Mouse (Mus musculus) limb, embryonic 14.5 days (tissue): Measurements from ENCODE around the gene Pgbd5. TPM values are rescaled to one million over a fixed set of nuclear protein-coding genes. Genes with fewer than 3 reads are reported as not detected.

Experiments used
- ATAC-seq: fragments of 200-750 bp; cut with Nextera tagmentation; 2 replicates; pipeline ENCODE4 v1.8.0; 2017; ENCODE audit warnings: low read depth, moderate number of reproducible peaks, moderate TSS enrichment; ENCODE audit not compliant: low FRiP score
- DNase-seq: peaks from one replicate; pipeline ENCODE4 v3.0.0-alpha.2; 2015; ENCODE audit warnings: low spot score
- H3K27ac ChIP-seq: fragments of 300-500 bp; sonication (generic); replicated peaks from 2 replicates; pipeline ENCODE4 v1.5.1; 2014; ENCODE audit warnings: low read depth, mild to moderate bottlenecking, low read length, moderate library complexity, mixed read lengths
- H3K27me3 ChIP-seq: fragments of 300-500 bp; sonication (generic); 2 replicates; pipeline ENCODE4 v1.6.1; 2014; ENCODE audit warnings: low read length, mixed read lengths; ENCODE audit not compliant: control insufficient read depth, insufficient read depth
- H3K36me3 ChIP-seq: fragments of 300-500 bp; sonication (generic); 2 replicates; pipeline ENCODE4 v1.6.1; 2014; ENCODE audit warnings: mild to moderate bottlenecking, low read length, moderate library complexity, mixed read lengths; ENCODE audit not compliant: control insufficient read depth, insufficient read depth
- H3K4me1 ChIP-seq: fragments of 300-500 bp; sonication (generic); 2 replicates; pipeline ENCODE4 v1.6.1; 2014; ENCODE audit warnings: antibody characterized with exemption, low read length, mixed read lengths; ENCODE audit not compliant: control insufficient read depth, insufficient read depth
- H3K4me2 ChIP-seq: fragments of 300-500 bp; sonication (generic); replicated peaks from 2 replicates; pipeline ENCODE4 v1.6.1; 2014; ENCODE audit warnings: low read depth, mild to moderate bottlenecking, low read length, moderate library complexity; ENCODE audit not compliant: severe bottlenecking
- H3K4me3 ChIP-seq: fragments of 300-500 bp; sonication (generic); replicated peaks from 2 replicates; pipeline ENCODE4 v1.5.1; 2014; ENCODE audit warnings: low read length
- H3K9ac ChIP-seq: fragments of 300-500 bp; sonication (generic); 2 replicates; pipeline ENCODE4 v1.6.1; 2014; ENCODE audit warnings: mild to moderate bottlenecking, low read depth, low read length, moderate library complexity; ENCODE audit not compliant: severe bottlenecking
- H3K9me3 ChIP-seq: fragments of 300-500 bp; sonication (generic); 2 replicates; pipeline ENCODE4 v1.6.1; 2016; ENCODE audit warnings: low read length; ENCODE audit not compliant: control insufficient read depth
- POLR2A ChIP-seq: fragments of 200-500 bp; IDR thresholded peaks from 2 replicates; pipeline ENCODE4 v1.8.0; 2012; ENCODE audit warnings: inconsistent platforms, mild to moderate bottlenecking, moderate library complexity, borderline replicate concordance; ENCODE audit not compliant: insufficient read depth, insufficient read length; ENCODE audit errors: extremely low read depth
- WGBS: fragments of 180-500 bp; shearing (Covaris S2); extraction: QIAGEN DNeasy Blood & Tissue Kit; methylation state at CpG from one replicate; pipeline ENCODE4 v1.1.7; 2014; 5-methylcytosine and 5-hydroxymethylcytosine counted together
- polyA plus RNA-seq, 2 experiments: library from polyadenylated mRNA; depleted of rRNA in 1 of 2; stranded (reverse) in 1 of 2; unstranded in 1 of 2; fragments of >200 nt; fragmentation: Nextera tagmentation in 1 of 2; extraction: Ambion mirVana in 1 of 2; gene quantifications; 2 replicates each; pipeline versions ENCODE4 v1.2.1 to v1.2.3; 2012 to 2014

Gene Pgbd5
- polyA plus RNA-seq, 2 experiments: 3.9 to 8.0 TPM

- 85% methylated on average over 14 of the region's 14 CpGs for WGBS
- Histone ChIP-seq H3K27me3 (no peaks in the 10 kb centered on the region), H3K4me3 (no peak overlapping the region)
These were observed 116.1 kb downstream of the Pgbd5 start for GRCm38 (mm10) chr8:124323356-124323755.

DNA sequence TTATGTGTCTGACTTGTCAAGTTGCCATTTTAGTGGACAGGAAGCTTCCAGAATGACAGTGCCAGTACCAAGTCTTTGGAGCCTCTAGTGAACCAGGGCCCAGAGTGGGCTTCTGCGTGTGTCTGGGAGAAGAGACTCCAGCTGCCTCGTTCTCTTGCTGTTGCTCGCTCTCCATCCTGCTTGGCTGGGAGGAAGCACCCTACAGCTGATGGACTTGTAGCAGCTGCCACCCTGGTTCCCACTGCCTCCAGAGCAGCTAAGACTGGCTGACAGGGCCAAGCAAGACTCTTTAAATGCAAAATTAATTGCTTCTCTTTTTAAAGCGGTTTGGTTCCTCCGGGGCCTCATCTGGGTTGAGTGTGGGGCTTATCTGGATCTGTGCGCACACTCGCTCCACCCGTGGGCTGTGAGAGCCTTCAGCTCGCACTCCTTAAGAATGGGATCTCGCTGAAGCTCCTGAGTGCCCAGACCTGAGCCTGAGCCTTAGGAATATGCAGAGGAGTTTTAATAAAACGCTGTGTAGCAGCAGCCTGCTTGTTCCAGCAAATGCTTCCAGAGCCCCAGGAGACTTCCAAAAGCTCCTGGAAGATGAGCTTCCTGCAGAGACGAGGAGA lies 118.1 kb downstream of the Pgbd5 start:
- DNase-seq (no peak), ATAC-seq (peak; percentile 32; the same call in 1 of the 2 replicates)
- Histone ChIP-seq H3K4me3 (no peak overlapping the region), H3K9ac (no peak overlapping the region), H3K4me2 (no peak overlapping the region), H3K9me3 (no peaks in the 10 kb centered on the region), H3K4me1 (peaks cover 8% of the 10 kb centered on the region), H3K27ac (no peak overlapping the region), H3K36me3 (peaks cover 31% of the 10 kb centered on the region), H3K27me3 (no peaks in the 10 kb centered on the region)
- TF ChIP-seq POLR2A: no peak
- WGBS: 62% methylated on average over 12 of the region's 12 CpGs

More at GRCm38 (mm10) chr8:124323356-124323755, 116.1 kb downstream of the Pgbd5 start:
- no peak for DNase-seq
- Histone ChIP-seq H3K4me2 (no peak overlapping the region), H3K4me1 (no peaks in the 10 kb centered on the region), H3K27ac (no peak overlapping the region), H3K9ac (no peak overlapping the region), H3K36me3 (peaks cover 45% of the 10 kb centered on the region), H3K9me3 (no peaks in the 10 kb centered on the region)
- ATAC-seq: no peak
- TF ChIP-seq POLR2A: no peak

DNA sequence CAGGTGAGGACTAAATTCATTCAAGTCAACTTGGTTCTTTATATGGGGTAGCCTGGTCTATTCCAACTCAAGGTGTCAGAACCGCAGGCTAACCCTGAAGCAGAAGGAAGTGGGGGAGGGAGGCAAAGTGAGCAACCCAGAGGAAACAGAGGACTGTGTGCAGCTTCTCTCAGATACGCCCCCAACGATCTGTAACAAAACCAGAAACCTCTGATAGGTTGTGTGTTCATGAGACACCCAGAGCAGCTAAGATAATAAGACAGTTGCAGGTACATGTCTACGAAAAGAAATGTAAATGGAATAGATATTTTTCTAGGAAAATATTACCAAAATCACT lies 120.2 kb downstream of the Pgbd5 start:
- peaks cover 18% of the 10 kb centered on the region for H3K4me1 ChIP-seq
- no peaks in the 10 kb centered on the region for H3K27me3 ChIP-seq
- H3K4me2 ChIP-seq: no peak overlapping the region
- no peaks in the 10 kb centered on the region for H3K9me3 ChIP-seq
- DNase-seq (no peak), ATAC-seq (no peak)
- peaks cover 15% of the 10 kb centered on the region for H3K36me3 ChIP-seq
- H3K27ac ChIP-seq: no peak overlapping the region
- no peak for TF ChIP-seq POLR2A
- no peak overlapping the region for H3K4me3 ChIP-seq
- 87% methylated on average over 4 of the region's 4 CpGs for WGBS
- no peak overlapping the region for H3K9ac ChIP-seq

Other genes starting within 250 kb of the Pgbd5 start
- 34.9 and 37.8 TPM in 2 replicates for gene Galnt2, start 208.3 kb downstream of the Pgbd5 start, polyA plus RNA-seq (2012; rRNA removed)
- gene Galnt2, start 208.3 kb downstream of the Pgbd5 start, polyA plus RNA-seq (2014; fragmentation: Nextera tagmentation; extraction: Ambion mirVana): 66.9 and 76.1 TPM in 2 replicates
- 35.5 and 36.1 TPM in 2 replicates for gene Cog2, start 81.1 kb upstream of the Pgbd5 start, polyA plus RNA-seq (2012; rRNA removed)
- 40.5 and 40.6 TPM in 2 replicates for gene Cog2, start 81.1 kb upstream of the Pgbd5 start, polyA plus RNA-seq (2014; fragmentation: Nextera tagmentation; extraction: Ambion mirVana)
- 1.5 and 2.3 TPM in 2 replicates for gene Agt, start 130.0 kb upstream of the Pgbd5 start, polyA plus RNA-seq (2012; rRNA removed)
- 0.68 and 1.1 TPM in 2 replicates for gene Agt, start 130.0 kb upstream of the Pgbd5 start, polyA plus RNA-seq (2014; fragmentation: Nextera tagmentation; extraction: Ambion mirVana)
- gene Capn9, start 136.5 kb upstream of the Pgbd5 start, polyA plus RNA-seq (2012; rRNA removed): 0.03 and 0.06 TPM in 2 replicates
- gene Capn9, start 136.5 kb upstream of the Pgbd5 start, polyA plus RNA-seq (2014; fragmentation: Nextera tagmentation; extraction: Ambion mirVana): 0.08 and 0.15 TPM in 2 replicates
- gene 2310022B05Rik, start 223.7 kb upstream of the Pgbd5 start, polyA plus RNA-seq (2012; rRNA removed): 89.4 and 105 TPM in 2 replicates
- 50.7 and 53.9 TPM in 2 replicates for gene 2310022B05Rik, start 223.7 kb upstream of the Pgbd5 start, polyA plus RNA-seq (2014; fragmentation: Nextera tagmentation; extraction: Ambion mirVana)